Mouse (Mus musculus) cerebellum, adult 8-10 months (tissue): ENCODE measurements around the gene Dcdc2a.

Source experiments
- DNase-seq: peaks from one replicate; pipeline ENCODE4 v3.0.0; 2022

Dcdc2a gene

GRCm38 (mm10) chr13:25186436-25187325 is 130.9 kb downstream of the Dcdc2a start:
- no peak for DNase-seq

GRCm38 (mm10) chr13:25187326-25187710 is 131.5 kb downstream of the Dcdc2a start:
- no peak for DNase-seq

GRCm38 (mm10) chr13:25189419-25190144 is 133.8 kb downstream of the Dcdc2a start:
- DNase-seq = no peak

GRCm38 (mm10) chr13:25190218-25190617 is 134.4 kb downstream of the Dcdc2a start:
- no peak for DNase-seq

- no peak for DNase-seq
Observed at GRCm38 (mm10) chr13:25195706-25196105, 139.9 kb downstream of the Dcdc2a start.

- DNase-seq = no peak
Observed at GRCm38 (mm10) chr13:25199916-25200315, 144.1 kb downstream of the Dcdc2a start.

- DNase-seq = no peak
Observed at GRCm38 (mm10) chr13:25206950-25207349, 151.1 kb downstream of the Dcdc2a start.

- DNase-seq = no peak
Observed at GRCm38 (mm10) chr13:25218394-25218793, 162.6 kb downstream of the Dcdc2a start.

GRCm38 (mm10) chr13:25220186-25220787 is 164.5 kb downstream of the Dcdc2a start:
- DNase-seq = no peak

- no peak for DNase-seq
Observed at GRCm38 (mm10) chr13:25251893-25252292, 196.1 kb downstream of the Dcdc2a start.

GRCm38 (mm10) chr13:25254478-25255263 is 198.9 kb downstream of the Dcdc2a start:
- no peak for DNase-seq

- DNase-seq = no peak
Observed at GRCm38 (mm10) chr13:25257608-25258007, 201.8 kb downstream of the Dcdc2a start.
